Mouse (Mus musculus) forebrain, embryonic 16.5 days (tissue): ENCODE results near the gene Rpp38. TPM values are rescaled to one million over a fixed set of nuclear protein-coding genes. Genes with fewer than 3 reads are reported as not detected.
A peak's percentile ranks its signal among the peaks of the same experiment; 100 is the strongest.

Source experiments
- ATAC-seq: fragments of 200-750 bp; cut with Nextera tagmentation; 2 replicates; pipeline ENCODE4 v1.8.0; 2017; ENCODE audit warnings: mild to moderate bottlenecking, moderate library complexity
- H3K27ac ChIP-seq: fragments of 300-500 bp; sonication (generic); 2 replicates; pipeline ENCODE4 v1.5.1; 2014; ENCODE audit warnings: low read length, control low read depth
- H3K27me3 ChIP-seq: fragments of 300-500 bp; sonication (generic); replicated peaks from 2 replicates; pipeline ENCODE4 v1.6.1; 2014; ENCODE audit warnings: low read length; ENCODE audit not compliant: control insufficient read depth, insufficient read depth
- H3K36me3 ChIP-seq: fragments of 300-500 bp; sonication (generic); 2 replicates; pipeline ENCODE4 v1.6.1; 2014; ENCODE audit not compliant: control insufficient read depth, insufficient read depth
- H3K4me1 ChIP-seq: fragments of 300-500 bp; sonication (generic); replicated peaks from 2 replicates; pipeline ENCODE4 v1.6.1; 2014; ENCODE audit warnings: low read length; ENCODE audit not compliant: control insufficient read depth, insufficient read depth
- H3K4me2 ChIP-seq: fragments of 300-500 bp; sonication (generic); 2 replicates; pipeline ENCODE4 v1.6.1; 2014; ENCODE audit warnings: mild to moderate bottlenecking, low read length, control low read depth
- H3K4me3 ChIP-seq: fragments of 300-500 bp; sonication (generic); replicated peaks from 2 replicates; pipeline ENCODE4 v1.5.1; 2014; ENCODE audit warnings: mild to moderate bottlenecking, low read length, control low read depth
- H3K9ac ChIP-seq: fragments of 300-500 bp; sonication (generic); replicated peaks from 2 replicates; pipeline ENCODE4 v1.6.1; 2014; ENCODE audit warnings: low read depth, low read length, control low read depth
- H3K9me3 ChIP-seq: fragments of 300-500 bp; sonication (generic); 2 replicates; pipeline ENCODE4 v1.6.1; 2016; ENCODE audit warnings: low read length; ENCODE audit not compliant: control insufficient read depth
- WGBS: fragments of 180-500 bp; shearing (Covaris S2); extraction: QIAGEN DNeasy Blood & Tissue Kit; methylation state at CpG from one replicate; pipeline ENCODE4 v1.1.7; 2014; 5-methylcytosine and 5-hydroxymethylcytosine counted together
- polyA plus RNA-seq: library from polyadenylated mRNA; unstranded; fragments of >200 nt; fragmentation: Nextera tagmentation; extraction: Ambion mirVana; gene quantifications from 2 replicates; pipeline ENCODE4 v1.2.1, GENCODE M21; 2015

The Rpp38 gene
- polyA plus RNA-seq, 1 experiment from 2014 or later, result 14.7 TPM

- 96% methylated on average over 7 of the region's 7 CpGs for WGBS
- no peak for ATAC-seq
Observed at GRCm38 (mm10) chr2:3295826-3296225, 36.6 kb downstream of the Rpp38 start.

GRCm38 (mm10) chr2:3292170-3292569, 40.3 kb downstream of the Rpp38 start:
- Histone ChIP-seq H3K27ac (no peak overlapping the region), H3K9me3 (no peaks in the 10 kb centered on the region), H3K4me3 (no peak overlapping the region), H3K4me1 (peaks cover 2% of the 10 kb centered on the region; the same call in 1 of the 2 replicates), H3K9ac (no peak overlapping the region), H3K4me2 (no peak overlapping the region), H3K36me3 (no peaks in the 10 kb centered on the region), H3K27me3 (no peaks in the 10 kb centered on the region)
- no peak for ATAC-seq
- 89% methylated on average over 1 of the region's 1 CpGs for WGBS

More at GRCm38 (mm10) chr2:3295826-3296225, 36.6 kb downstream of the Rpp38 start:
- no peak overlapping the region for H3K4me3 ChIP-seq
- H3K36me3 ChIP-seq, result no peaks in the 10 kb centered on the region
- no peaks in the 10 kb centered on the region for H3K9me3 ChIP-seq
- H3K9ac ChIP-seq, result no peak overlapping the region
- no peak overlapping the region for H3K27ac ChIP-seq
- H3K4me2 ChIP-seq, result no peak overlapping the region
- no peaks in the 10 kb centered on the region for H3K27me3 ChIP-seq
- H3K4me1 ChIP-seq, result no peaks in the 10 kb centered on the region

- H3K4me2 ChIP-seq, result no peak overlapping the region
- no peak overlapping the region for H3K4me3 ChIP-seq
- no peaks in the 10 kb centered on the region for H3K36me3 ChIP-seq
- ATAC-seq, result no peak
- no peaks in the 10 kb centered on the region for H3K27me3 ChIP-seq
- H3K27ac ChIP-seq, result no peak overlapping the region
- no peak overlapping the region for H3K9ac ChIP-seq
- peaks cover 11% of the 10 kb centered on the region for H3K4me1 ChIP-seq
- WGBS, result 88% methylated on average over 1 of the region's 1 CpGs
- no peaks in the 10 kb centered on the region for H3K9me3 ChIP-seq
Observed at GRCm38 (mm10) chr2:3289581-3289980, 42.9 kb downstream of the Rpp38 start.

GRCm38 (mm10) chr2:3286243-3286642, 46.2 kb downstream of the Rpp38 start:
- Histone ChIP-seq H3K36me3 (no peaks in the 10 kb centered on the region), H3K9ac (no peak overlapping the region), H3K27ac (no peak overlapping the region), H3K27me3 (no peaks in the 10 kb centered on the region), H3K4me2 (no peak overlapping the region; the same call in 1 of the 2 replicates), H3K4me3 (no peak overlapping the region), H3K9me3 (no peaks in the 10 kb centered on the region), H3K4me1 (peaks cover 17% of the 10 kb centered on the region)
- ATAC-seq, result no peak
- WGBS, result 83% methylated on average over 2 of the region's 2 CpGs

GRCm38 (mm10) chr2:3285709-3286108, 46.7 kb downstream of the Rpp38 start:
- no peak overlapping the region for H3K27ac ChIP-seq
- peak overlapping the region; percentile 74 for H3K4me2 ChIP-seq
- no peak for ATAC-seq
- H3K27me3 ChIP-seq, result no peaks in the 10 kb centered on the region
- no peaks in the 10 kb centered on the region for H3K36me3 ChIP-seq
- H3K9ac ChIP-seq, result no peak overlapping the region; the same call in 1 of the 2 replicates
- 77% methylated on average over 3 of the region's 3 CpGs for WGBS
- H3K9me3 ChIP-seq, result no peaks in the 10 kb centered on the region
- peaks cover 17% of the 10 kb centered on the region for H3K4me1 ChIP-seq
- peak overlapping the region; percentile 18; the same call in 1 of the 2 replicates for H3K4me3 ChIP-seq

GRCm38 (mm10) chr2:3285181-3285530, 47.3 kb downstream of the Rpp38 start:
- Histone ChIP-seq H3K27ac (peak overlapping the region; percentile 95), H3K4me2 (peak overlapping the region; percentile 74), H3K4me1 (peaks cover 17% of the 10 kb centered on the region), H3K27me3 (no peaks in the 10 kb centered on the region), H3K9me3 (no peaks in the 10 kb centered on the region), H3K9ac (peak overlapping the region; percentile 83), H3K36me3 (no peaks in the 10 kb centered on the region), H3K4me3 (peak overlapping the region; percentile 77)
- 0% methylated on average over 6 of the region's 6 CpGs for WGBS
- ATAC-seq, result no peak

DNA sequence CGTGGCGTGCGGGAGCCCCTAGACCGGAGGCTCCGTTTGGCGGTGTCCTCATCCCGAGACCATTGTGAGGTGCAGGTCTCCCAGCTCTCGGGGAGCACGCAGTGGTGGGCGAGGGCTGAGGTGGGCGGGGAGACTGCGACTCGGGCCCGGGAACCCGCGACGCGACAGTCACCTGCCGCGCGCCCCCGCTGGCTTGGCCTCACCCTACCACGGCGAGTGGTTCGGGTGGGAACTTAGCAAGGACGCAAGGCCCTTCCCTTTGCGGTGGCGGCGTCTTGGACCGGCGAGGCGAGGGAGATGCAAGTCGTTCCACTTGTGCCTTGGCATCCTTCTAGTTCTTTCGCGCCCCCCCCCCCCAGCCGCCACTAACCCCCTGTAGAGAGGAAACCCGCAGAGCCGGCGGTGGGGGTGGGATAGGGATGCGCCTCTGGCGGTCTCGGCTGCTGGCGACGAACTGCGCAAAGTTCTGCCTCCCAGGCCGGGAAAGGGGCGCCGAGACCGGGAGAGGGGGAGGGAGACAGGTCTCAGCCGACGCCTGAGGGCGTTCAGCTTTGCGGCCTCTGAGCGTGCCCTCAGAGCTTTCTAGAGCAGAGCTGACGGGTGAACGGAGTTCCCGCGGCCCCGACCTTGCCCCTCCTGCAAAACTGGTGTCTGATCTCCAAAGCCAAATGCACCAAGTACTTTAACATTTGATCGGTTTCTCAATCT, 47.8 kb downstream of the Rpp38 start:
- peaks cover 17% of the 10 kb centered on the region for H3K4me1 ChIP-seq
- H3K27ac ChIP-seq, result peak overlapping the region; percentile 95
- ATAC-seq, result peak; percentile 5
- peak overlapping the region; percentile 77 for H3K4me3 ChIP-seq
- peak overlapping the region; percentile 83 for H3K9ac ChIP-seq
- H3K4me2 ChIP-seq, result peak overlapping the region; percentile 74
- no peaks in the 10 kb centered on the region for H3K9me3 ChIP-seq
- no peaks in the 10 kb centered on the region for H3K36me3 ChIP-seq
- 0% methylated on average over 60 of the region's 60 CpGs for WGBS
- no peaks in the 10 kb centered on the region for H3K27me3 ChIP-seq

GRCm38 (mm10) chr2:3283602-3284472, 48.6 kb downstream of the Rpp38 start, which contains the start of gene Nmt2:
Gene Nmt2 (plus strand): TSS chr2:3284212.
- Histone ChIP-seq H3K9me3 (no peaks in the 10 kb centered on the region), H3K4me3 (peak within 1 kb of the TSS; percentile 77), H3K9ac (peak within 1 kb of the TSS; percentile 83), H3K4me2 (peak within 1 kb of the TSS; percentile 74), H3K27ac (peak within 1 kb of the TSS; percentile 95), H3K4me1 (peaks cover 17% of the 10 kb centered on the region), H3K27me3 (no peaks in the 10 kb centered on the region), H3K36me3 (no peaks in the 10 kb centered on the region)
- peak; percentile 95 for ATAC-seq
- under 1% methylated on average over 88 of the region's 88 CpGs for WGBS

GRCm38 (mm10) chr2:3282866-3283601, 49.4 kb downstream of the Rpp38 start:
- Histone ChIP-seq H3K4me1 (peaks cover 15% of the 10 kb centered on the region), H3K9me3 (no peaks in the 10 kb centered on the region), H3K9ac (peak overlapping the region; percentile 75), H3K4me2 (peak overlapping the region; percentile 60), H3K27ac (peak overlapping the region; percentile 94), H3K27me3 (no peaks in the 10 kb centered on the region), H3K4me3 (peak overlapping the region; percentile 77), H3K36me3 (no peaks in the 10 kb centered on the region)
- peak; percentile 4 for ATAC-seq
- 8% methylated on average over 12 of the region's 12 CpGs for WGBS
